Mouse (Mus musculus): ENCODE measurements around the gene Nol9. TPM values are rescaled to one million over a fixed set of nuclear protein-coding genes. Genes with fewer than 3 reads are reported as not detected.

Nol9 gene
- 25.1 and 26.5 TPM in 2 replicates for polyA plus RNA-seq (2014; fragmentation: Nextera tagmentation; extraction: Ambion mirVana)

- H3K4me1 ChIP-seq (ENCODE audit: control insufficient read depth, insufficient read depth, low read length) = peaks cover 8% of the 10 kb centered on the region
- H3K9me3 ChIP-seq (ENCODE audit: control insufficient read depth, low read length) = no peaks in the 10 kb centered on the region
- H3K27ac ChIP-seq (replicated peaks; ENCODE audit: low read depth, low read length) = 0 out of 2 replicates have a peak within 1 kb of the TSS, but pooled peaks have one; percentile 15
- 1% methylated on average over 37 of the region's 86 CpGs for whole genome bisulfite sequencing
- ATAC-seq (ENCODE audit: low read depth) (peak; percentile 92), DNase-seq (ENCODE audit: low spot score) (peak; percentile 91)
- peaks cover 33% of the 10 kb centered on the region for H3K36me3 ChIP-seq (ENCODE audit: control insufficient read depth, insufficient read depth, low read length)
- H3K4me3 ChIP-seq (ENCODE audit: low read depth, low read length) = peak within 1 kb of the TSS; percentile 95
- H3K9ac ChIP-seq (ENCODE audit: low read depth, low read length) = peak within 1 kb of the TSS; percentile 88
- no peaks in the 10 kb centered on the region for H3K27me3 ChIP-seq (replicated peaks; ENCODE audit: control insufficient read depth, insufficient read depth, low read length)
- H3K4me2 ChIP-seq (ENCODE audit: low read depth, low read length) = peak within 1 kb of the TSS; percentile 96
These were observed at the start of gene Nol9 for GRCm38 (mm10) chr4:152038985-152039830. Gene Nol9, plus strand, starts transcription at chr4:152039321.

DNA sequence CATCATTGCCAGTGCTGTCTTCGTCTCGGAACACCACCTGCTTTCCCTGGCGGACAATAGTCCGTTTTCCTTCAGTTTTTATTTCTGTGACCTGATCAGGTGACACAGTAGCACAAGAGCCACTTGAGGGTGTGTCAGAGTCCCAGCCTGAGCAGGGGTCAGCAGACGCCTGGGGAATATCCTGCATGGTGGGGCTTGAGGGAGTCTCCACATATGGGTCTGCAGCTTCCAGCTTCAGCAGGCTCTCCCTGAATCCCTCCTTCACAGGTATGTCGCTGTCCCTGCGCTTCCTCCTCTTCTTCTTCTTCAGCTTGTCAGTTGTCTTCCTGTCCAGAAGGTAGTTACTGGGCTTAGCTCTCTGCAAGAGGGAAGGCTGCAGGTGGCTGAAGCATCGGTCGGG lies 47.0 kb upstream of the Nol9 start:
- no peak for ATAC-seq (ENCODE audit: low read depth)
- H3K4me1 ChIP-seq (ENCODE audit: control insufficient read depth, insufficient read depth, low read length) = peaks cover 16% of the 10 kb centered on the region
- no peak overlapping the region for H3K4me2 ChIP-seq (ENCODE audit: low read depth, low read length)
- no peak overlapping the region for H3K27ac ChIP-seq (replicated peaks; ENCODE audit: low read depth, low read length)
- H3K9ac ChIP-seq (ENCODE audit: low read depth, low read length) = no peak overlapping the region
- H3K9me3 ChIP-seq (ENCODE audit: control insufficient read depth, low read length) = no peaks in the 10 kb centered on the region
- no peak for DNase-seq (ENCODE audit: low spot score)
- peaks cover 34% of the 10 kb centered on the region for H3K36me3 ChIP-seq (ENCODE audit: control insufficient read depth, insufficient read depth, low read length)
- H3K4me3 ChIP-seq (ENCODE audit: low read depth, low read length) = no peak overlapping the region
- H3K27me3 ChIP-seq (replicated peaks; ENCODE audit: control insufficient read depth, insufficient read depth, low read length) = no peaks in the 10 kb centered on the region
- WGBS = 93% methylated on average over 9 of the region's 9 CpGs

DNA sequence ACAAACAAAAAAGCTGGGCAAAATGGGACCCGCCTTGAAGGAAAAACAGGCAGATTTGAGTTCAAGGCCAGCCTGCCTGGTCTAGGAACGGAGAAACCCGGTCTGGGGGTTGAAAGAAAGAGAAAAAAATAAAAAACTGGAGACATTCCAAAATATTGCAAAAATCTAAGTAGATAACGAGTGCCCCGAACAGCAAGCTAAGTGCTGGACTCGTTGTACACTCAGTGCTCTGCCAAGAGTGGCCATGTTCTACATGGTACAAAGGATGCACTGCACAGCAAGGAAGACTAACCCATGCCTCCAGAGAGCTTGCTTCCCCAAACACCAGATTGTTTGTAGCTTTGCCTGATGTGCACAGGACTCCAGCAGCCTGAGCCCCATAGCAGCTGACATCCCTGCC lies 46.1 kb upstream of the Nol9 start:
- peaks cover 34% of the 10 kb centered on the region for H3K36me3 ChIP-seq (ENCODE audit: control insufficient read depth, insufficient read depth, low read length)
- no peaks in the 10 kb centered on the region for H3K27me3 ChIP-seq (replicated peaks; ENCODE audit: control insufficient read depth, insufficient read depth, low read length)
- no peak overlapping the region for H3K27ac ChIP-seq (replicated peaks; ENCODE audit: low read depth, low read length)
- ATAC-seq (ENCODE audit: low read depth) (no peak), DNase-seq (ENCODE audit: low spot score) (no peak)
- peaks cover 19% of the 10 kb centered on the region for H3K4me1 ChIP-seq (ENCODE audit: control insufficient read depth, insufficient read depth, low read length)
- H3K9ac ChIP-seq (ENCODE audit: low read depth, low read length) = no peak overlapping the region
- no peaks in the 10 kb centered on the region for H3K9me3 ChIP-seq (ENCODE audit: control insufficient read depth, low read length)
- WGBS = 79% methylated on average over 6 of the region's 6 CpGs
- H3K4me3 ChIP-seq (ENCODE audit: low read depth, low read length) = no peak overlapping the region
- no peak overlapping the region for H3K4me2 ChIP-seq (ENCODE audit: low read depth, low read length)

DNA sequence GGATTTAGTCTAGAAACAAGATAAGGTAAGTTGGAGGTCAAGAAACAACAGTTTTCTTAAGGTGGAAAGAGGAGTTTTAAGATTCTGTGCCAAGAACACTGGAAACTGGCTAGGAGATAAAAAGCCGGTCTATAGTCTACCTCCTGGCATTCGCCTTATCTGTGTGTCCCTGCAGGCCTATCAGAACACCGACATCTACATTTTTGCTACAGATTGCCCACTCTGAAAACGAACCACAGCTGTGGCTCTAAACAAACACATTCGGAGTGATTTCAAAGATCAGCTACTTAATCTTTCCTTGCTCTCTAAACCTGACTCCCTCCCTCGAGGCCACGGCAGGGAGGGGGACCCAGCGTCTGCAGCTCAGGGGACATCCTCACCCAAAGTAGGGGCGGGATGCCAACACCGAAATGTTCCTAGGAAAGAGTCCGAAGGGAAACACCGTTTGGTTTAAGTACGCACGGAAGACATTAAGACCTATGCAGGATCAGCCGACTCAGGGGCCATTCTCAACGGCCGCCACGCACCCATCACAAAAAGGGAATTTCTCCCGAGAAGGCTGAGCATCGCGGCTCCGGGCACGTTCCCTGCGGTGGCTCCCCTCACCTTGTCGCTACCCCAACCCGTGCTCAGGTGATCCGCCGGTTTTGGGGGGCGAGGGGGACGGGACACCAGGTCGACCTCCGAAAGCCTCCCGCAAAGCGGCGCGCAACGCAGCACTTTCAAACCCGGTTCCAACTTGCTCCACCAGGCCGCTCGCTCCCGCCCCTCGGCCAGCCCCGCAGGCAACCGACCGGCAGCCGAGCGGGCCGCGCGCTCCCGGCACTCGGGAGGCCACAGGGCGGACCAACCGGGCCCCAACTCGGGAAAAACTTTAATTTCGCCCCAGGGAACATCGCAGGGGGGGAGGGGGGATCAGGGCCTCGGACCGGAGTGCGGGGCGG lies 44.6 kb upstream of the Nol9 start:
- Histone ChIP-seq H3K4me3 (ENCODE audit: low read depth, low read length) (peak overlapping the region; percentile 100), H3K4me1 (ENCODE audit: control insufficient read depth, insufficient read depth, low read length) (peaks cover 19% of the 10 kb centered on the region), H3K4me2 (ENCODE audit: low read depth, low read length) (peak overlapping the region; percentile 88), H3K27me3 (replicated peaks; ENCODE audit: control insufficient read depth, insufficient read depth, low read length) (no peaks in the 10 kb centered on the region), H3K9ac (ENCODE audit: low read depth, low read length) (peak overlapping the region; percentile 95), H3K27ac (replicated peaks; ENCODE audit: low read depth, low read length) (peak overlapping the region; percentile 86), H3K9me3 (ENCODE audit: control insufficient read depth, low read length) (no peaks in the 10 kb centered on the region), H3K36me3 (ENCODE audit: control insufficient read depth, insufficient read depth, low read length) (peaks cover 34% of the 10 kb centered on the region)
- ATAC-seq (ENCODE audit: low read depth) (no peak), DNase-seq (ENCODE audit: low spot score) (no peak)
- WGBS = 2% methylated on average over 25 of the region's 61 CpGs

- H3K4me2 ChIP-seq (ENCODE audit: low read depth, low read length) = peak overlapping the region; percentile 88
- DNase-seq (ENCODE audit: low spot score) (no peak), ATAC-seq (ENCODE audit: low read depth) (peak; percentile 19; the same call in 1 of the 2 replicates)
- peaks cover 30% of the 10 kb centered on the region for H3K36me3 ChIP-seq (ENCODE audit: control insufficient read depth, insufficient read depth, low read length)
- H3K4me3 ChIP-seq (ENCODE audit: low read depth, low read length) = peak overlapping the region; percentile 100
- H3K27ac ChIP-seq (replicated peaks; ENCODE audit: low read depth, low read length) = peak overlapping the region; percentile 86
- H3K27me3 ChIP-seq (replicated peaks; ENCODE audit: control insufficient read depth, insufficient read depth, low read length) = no peaks in the 10 kb centered on the region
- no peaks in the 10 kb centered on the region for H3K9me3 ChIP-seq (ENCODE audit: control insufficient read depth, low read length)
- peaks cover 19% of the 10 kb centered on the region for H3K4me1 ChIP-seq (ENCODE audit: control insufficient read depth, insufficient read depth, low read length)
- H3K9ac ChIP-seq (ENCODE audit: low read depth, low read length) = peak overlapping the region; percentile 95
- 1% methylated on average over 15 of the region's 111 CpGs for WGBS
These were observed 43.5 kb upstream of the Nol9 start for GRCm38 (mm10) chr4:151995371-151996172.

DNA sequence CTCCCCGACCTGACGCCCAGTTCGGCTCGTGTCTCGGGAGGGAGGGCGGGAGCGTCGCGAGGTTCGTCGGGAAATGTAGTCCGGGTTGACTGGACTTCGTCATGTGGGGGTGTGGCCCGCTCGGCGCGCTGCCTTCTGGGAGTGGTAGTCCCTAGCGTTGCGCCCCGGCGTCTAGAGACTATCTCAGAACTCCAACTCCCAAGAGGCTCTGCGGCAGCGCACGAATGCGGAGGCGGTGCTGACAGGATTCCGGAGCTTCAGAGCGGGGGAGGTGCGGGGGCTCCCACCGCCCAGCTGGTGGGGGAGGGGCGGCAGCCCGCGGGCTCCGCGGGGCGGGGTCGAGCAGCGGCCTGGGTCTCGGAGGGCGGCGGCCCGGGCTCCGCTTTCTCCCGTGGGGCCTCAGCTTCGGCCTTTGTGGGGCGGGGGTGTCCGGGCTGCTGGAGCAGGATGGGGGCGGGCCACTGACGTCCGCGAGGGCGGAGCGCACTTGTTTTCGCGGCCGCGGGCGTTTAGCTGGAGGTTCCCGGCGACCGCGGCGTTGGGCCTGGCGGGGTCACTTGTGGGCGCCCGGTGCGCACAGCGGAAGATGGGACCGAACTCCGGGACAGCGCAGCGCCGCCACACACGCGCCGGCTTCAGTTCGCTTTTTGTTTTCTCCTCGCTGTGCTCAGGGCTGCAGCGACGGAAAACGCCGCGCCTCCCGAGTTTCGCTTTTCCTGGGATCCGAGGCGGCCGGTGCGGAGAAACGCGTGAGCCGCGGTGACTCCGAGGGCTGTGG lies 42.8 kb upstream of the Nol9 start, which contains the start of gene Phf13:
Phf13 (minus strand) TSS at position 86 of the 778 bp plus-strand sequence.
- DNase-seq (ENCODE audit: low spot score) (peak; percentile 100), ATAC-seq (ENCODE audit: low read depth) (peak; percentile 97)
- Histone ChIP-seq H3K36me3 (ENCODE audit: control insufficient read depth, insufficient read depth, low read length) (peaks cover 22% of the 10 kb centered on the region), H3K4me2 (ENCODE audit: low read depth, low read length) (peak within 1 kb of the TSS; percentile 88), H3K4me1 (ENCODE audit: control insufficient read depth, insufficient read depth, low read length) (peaks cover 19% of the 10 kb centered on the region), H3K27me3 (replicated peaks; ENCODE audit: control insufficient read depth, insufficient read depth, low read length) (no peaks in the 10 kb centered on the region), H3K4me3 (ENCODE audit: low read depth, low read length) (peak within 1 kb of the TSS; percentile 100), H3K9ac (ENCODE audit: low read depth, low read length) (peak within 1 kb of the TSS; percentile 95), H3K9me3 (ENCODE audit: control insufficient read depth, low read length) (no peaks in the 10 kb centered on the region), H3K27ac (replicated peaks; ENCODE audit: low read depth, low read length) (peak within 1 kb of the TSS; percentile 91)
- 0% methylated on average over 58 of the region's 94 CpGs for WGBS

GRCm38 (mm10) chr4:151996951-151997222 lies 42.2 kb upstream of the Nol9 start:
- Histone ChIP-seq H3K9me3 (ENCODE audit: control insufficient read depth, low read length) (no peaks in the 10 kb centered on the region), H3K4me1 (ENCODE audit: control insufficient read depth, insufficient read depth, low read length) (peaks cover 19% of the 10 kb centered on the region), H3K4me2 (ENCODE audit: low read depth, low read length) (peak overlapping the region; percentile 62), H3K27ac (replicated peaks; ENCODE audit: low read depth, low read length) (peak overlapping the region; percentile 91), H3K4me3 (ENCODE audit: low read depth, low read length) (peak overlapping the region; percentile 100), H3K27me3 (replicated peaks; ENCODE audit: control insufficient read depth, insufficient read depth, low read length) (no peaks in the 10 kb centered on the region), H3K36me3 (ENCODE audit: control insufficient read depth, insufficient read depth, low read length) (peaks cover 17% of the 10 kb centered on the region), H3K9ac (ENCODE audit: low read depth, low read length) (peak overlapping the region; percentile 82)
- DNase-seq (ENCODE audit: low spot score) = no peak
- no peak for ATAC-seq (ENCODE audit: low read depth)
- 3% methylated on average over 13 of the region's 13 CpGs for WGBS
